Mouse (Mus musculus) cerebellum, adult 2 months (tissue): Measurements from ENCODE around the gene Nsmf.

Experiments used
- CTCF ChIP-seq: fragments of 200-500 bp; IDR thresholded peaks from 2 replicates; pipeline ENCODE4 v1.5.1; 2011; ENCODE audit warnings: low read depth, mild to moderate bottlenecking, control low read depth, low read length, moderate library complexity, borderline replicate concordance; ENCODE audit not compliant: insufficient read depth
- POLR2A ChIP-seq: fragments of 200-500 bp; IDR thresholded peaks from 2 replicates; pipeline ENCODE4 v1.6.1; 2011; ENCODE audit warnings: low read length, control low read depth, borderline replicate concordance; ENCODE audit not compliant: insufficient read depth

- no peak for TF ChIP-seq CTCF
- TF ChIP-seq POLR2A: no peak
Measured at GRCm38 (mm10) chr2:25063523-25063922, 9.4 kb downstream of the Nsmf start.
